In genomic region chr7:27627707-27628106, GRCm38 (mm10) we compare ENCODE assay signal across 27 mouse cellular contexts. TPM values are rescaled to one million over a fixed set of nuclear protein-coding genes. Genes with fewer than 3 reads are reported as not detected.
DNase-seq lines count a peak whose midpoint lies in the region; ATAC-seq and TF ChIP-seq lines count a peak whose summit lies in the region.
"Had no signal": no experiment of that assay in that cellular context is flagged by ENCODE, and none has a peak within 500 bp of the region (broad histone marks: within the 10 kb centered on the region; RNA-seq: fewer than 3 reads in every experiment).

No protein-coding gene starts in this region.

- H3K4me3 ChIP-seq in cerebellum, adult 2 months (replicated peaks; ENCODE audit: insufficient read depth, low read depth, low read length) = no peak overlapping the region
- no peak overlapping the region for H3K4me3 ChIP-seq in hindbrain, postnatal 0 days (ENCODE audit: low read length)
- H3K4me3 ChIP-seq in hindbrain, embryonic 13.5 days = no peak overlapping the region
- H3K4me3 ChIP-seq in midbrain, postnatal 0 days (ENCODE audit: low read depth, low read length) = no peak overlapping the region
- H3K4me3 ChIP-seq in midbrain, embryonic 16.5 days (ENCODE audit: low read depth, low read length) = no peak overlapping the region
- no peak overlapping the region for H3K4me3 ChIP-seq in lung, postnatal 0 days (ENCODE audit: low read depth, low read length)
- H3K4me3 ChIP-seq: embryonic facial prominence, embryonic 15.5 days; erythroblast, embryonic 14.5 days; forebrain, embryonic 10.5 days; forebrain, embryonic 15.5 days; heart, embryonic 12.5 days; hindbrain, embryonic 10.5 days; hindbrain, embryonic 15.5 days had no signal

- H3K36me3 ChIP-seq in hindbrain, postnatal 0 days (ENCODE audit: insufficient read depth, low read length) = peaks cover 34% of the 10 kb centered on the region; the same call in 1 of the 2 replicates
- peaks cover 82% of the 10 kb centered on the region for H3K36me3 ChIP-seq in hindbrain, embryonic 13.5 days
- peaks cover 34% of the 10 kb centered on the region for H3K36me3 ChIP-seq in midbrain, postnatal 0 days (ENCODE audit: insufficient read depth, low read length)
- peaks cover 17% of the 10 kb centered on the region for H3K36me3 ChIP-seq in midbrain, embryonic 16.5 days (ENCODE audit: control insufficient read depth, insufficient read depth, low read length)
- peaks cover 28% of the 10 kb centered on the region for H3K36me3 ChIP-seq in lung, postnatal 0 days (ENCODE audit: insufficient read depth, low read length)

- H3K4me2 ChIP-seq in hindbrain, postnatal 0 days (ENCODE audit: low read depth, low read length) = no peak overlapping the region
- no peak overlapping the region for H3K4me2 ChIP-seq in hindbrain, embryonic 13.5 days
- H3K4me2 ChIP-seq in midbrain, postnatal 0 days (ENCODE audit: low read depth, low read length, poor library complexity, severe bottlenecking) = no peak overlapping the region
- H3K4me2 ChIP-seq in midbrain, embryonic 16.5 days (ENCODE audit: low read length) = no peak overlapping the region
- H3K4me2 ChIP-seq in lung, postnatal 0 days (replicated peaks; ENCODE audit: low read depth, low read length) = no peak overlapping the region
- H3K4me2 ChIP-seq: embryonic facial prominence, embryonic 15.5 days; forebrain, embryonic 15.5 days; heart, embryonic 12.5 days; hindbrain, embryonic 15.5 days had no signal

- H3K4me1 ChIP-seq in cerebellum, adult 2 months (ENCODE audit: control insufficient read depth, insufficient read depth, low read length) = peaks cover 29% of the 10 kb centered on the region
- H3K4me1 ChIP-seq in hindbrain, postnatal 0 days (ENCODE audit: insufficient read depth, low read length) = no peaks in the 10 kb centered on the region
- H3K4me1 ChIP-seq in hindbrain, embryonic 13.5 days (replicated peaks) = no peaks in the 10 kb centered on the region
- no peaks in the 10 kb centered on the region for H3K4me1 ChIP-seq in midbrain, postnatal 0 days (ENCODE audit: insufficient read depth, low read length)
- H3K4me1 ChIP-seq in midbrain, embryonic 16.5 days (ENCODE audit: control insufficient read depth, insufficient read depth, low read length) = no peaks in the 10 kb centered on the region
- H3K4me1 ChIP-seq in lung, postnatal 0 days (ENCODE audit: insufficient read depth, low read depth, low read length) = no peaks in the 10 kb centered on the region
- H3K4me1 ChIP-seq: embryonic facial prominence, embryonic 15.5 days; forebrain, embryonic 10.5 days; heart, embryonic 12.5 days; hindbrain, embryonic 10.5 days had no signal

- no peak for TF ChIP-seq EP300 in lung, postnatal 0 days (IDR thresholded peaks at IDR 0.05)

- WGBS in cerebellum, adult 2 months = 34% methylated on average over 7 of the region's 7 CpGs
- 56% methylated on average over 7 of the region's 7 CpGs for WGBS in hindbrain, postnatal 0 days
- WGBS in hindbrain, embryonic 13.5 days = 82% methylated on average over 7 of the region's 7 CpGs
- WGBS in midbrain, postnatal 0 days = 77% methylated on average over 7 of the region's 7 CpGs
- WGBS in midbrain, embryonic 16.5 days = 81% methylated on average over 7 of the region's 7 CpGs
- WGBS in lung, postnatal 0 days = 85% methylated on average over 7 of the region's 7 CpGs

- no peaks in the 10 kb centered on the region for H3K9me3 ChIP-seq in hindbrain, postnatal 0 days (ENCODE audit: low read length)
- no peaks in the 10 kb centered on the region for H3K9me3 ChIP-seq in hindbrain, embryonic 13.5 days
- no peaks in the 10 kb centered on the region for H3K9me3 ChIP-seq in midbrain, postnatal 0 days (ENCODE audit: low read length)
- H3K9me3 ChIP-seq in midbrain, embryonic 16.5 days (replicated peaks; ENCODE audit: control insufficient read depth, low read length, poor library complexity, severe bottlenecking) = no peaks in the 10 kb centered on the region
- H3K9me3 ChIP-seq in lung, postnatal 0 days (ENCODE audit: low read length) = no peaks in the 10 kb centered on the region
- H3K9me3 ChIP-seq: embryonic facial prominence, embryonic 15.5 days; forebrain, embryonic 10.5 days; forebrain, embryonic 15.5 days; heart, embryonic 12.5 days; hindbrain, embryonic 10.5 days; hindbrain, embryonic 15.5 days had no signal

- peak; percentile 64 for ATAC-seq in hindbrain, postnatal 0 days
- ATAC-seq in hindbrain, embryonic 13.5 days (ENCODE audit: low FRiP score) = no peak
- no peak for ATAC-seq in midbrain, postnatal 0 days (ENCODE audit: low FRiP score)
- ATAC-seq in midbrain, embryonic 16.5 days = no peak
- no peak for ATAC-seq in lung, postnatal 0 days
- ATAC-seq: CD4-positive, CD25-positive, alpha-beta regulatory T cell, adult 4 months; forebrain, embryonic 15.5 days; inflammation-experienced regulatory T-cells, adult 6 months; intestine, postnatal 0 days had no signal

- no peak for TF ChIP-seq CTCF in cerebellum, adult 2 months (IDR thresholded peaks at IDR 0.05; ENCODE audit: borderline replicate concordance, insufficient read depth, low read depth, low read length)
- TF ChIP-seq CTCF in hindbrain, postnatal 0 days (IDR thresholded peaks at IDR 0.05; ENCODE audit: low read depth) = no peak
- TF ChIP-seq CTCF in midbrain, postnatal 0 days (IDR thresholded peaks at IDR 0.05) = no peak
- TF ChIP-seq CTCF in lung, postnatal 0 days (IDR thresholded peaks at IDR 0.05) = no peak

- H3K27me3 ChIP-seq in cerebellum, adult 2 months (ENCODE audit: control insufficient read depth, insufficient read depth, low read length) = no peaks in the 10 kb centered on the region
- H3K27me3 ChIP-seq in hindbrain, postnatal 0 days (ENCODE audit: insufficient read depth, low read length) = no peaks in the 10 kb centered on the region
- no peaks in the 10 kb centered on the region for H3K27me3 ChIP-seq in hindbrain, embryonic 13.5 days
- no peaks in the 10 kb centered on the region for H3K27me3 ChIP-seq in midbrain, postnatal 0 days (ENCODE audit: insufficient read depth, low read length)
- H3K27me3 ChIP-seq in midbrain, embryonic 16.5 days (ENCODE audit: control insufficient read depth, insufficient read depth, low read depth, low read length) = no peaks in the 10 kb centered on the region
- H3K27me3 ChIP-seq in lung, postnatal 0 days (replicated peaks; ENCODE audit: insufficient read depth, low read length) = no peaks in the 10 kb centered on the region
- H3K27me3 ChIP-seq: embryonic facial prominence, embryonic 15.5 days; forebrain, embryonic 15.5 days; heart, embryonic 12.5 days; hindbrain, embryonic 15.5 days had no signal

- no peak for TF ChIP-seq POLR2A in cerebellum, adult 2 months (IDR thresholded peaks at IDR 0.05; ENCODE audit: borderline replicate concordance, insufficient read depth, low read length)

- H3K27ac ChIP-seq in cerebellum, adult 2 months (ENCODE audit: insufficient read depth, low read length) = peak overlapping the region; percentile 39
- peak overlapping the region; percentile 58; the same call in 1 of the 2 replicates for H3K27ac ChIP-seq in hindbrain, postnatal 0 days
- no peak overlapping the region for H3K27ac ChIP-seq in hindbrain, embryonic 13.5 days
- H3K27ac ChIP-seq in midbrain, postnatal 0 days (ENCODE audit: low read depth, low read length) = no peak overlapping the region
- no peak overlapping the region for H3K27ac ChIP-seq in midbrain, embryonic 16.5 days (ENCODE audit: low read length)
- H3K27ac ChIP-seq in lung, postnatal 0 days (ENCODE audit: low read length) = no peak overlapping the region
- H3K27ac ChIP-seq: embryonic facial prominence, embryonic 15.5 days; forebrain, embryonic 10.5 days; forebrain, embryonic 15.5 days; hindbrain, embryonic 10.5 days had no signal

- no peak overlapping the region for H3K9ac ChIP-seq in hindbrain, postnatal 0 days (replicated peaks; ENCODE audit: low read length)
- no peak overlapping the region for H3K9ac ChIP-seq in hindbrain, embryonic 13.5 days
- H3K9ac ChIP-seq in midbrain, postnatal 0 days (replicated peaks; ENCODE audit: low read length, poor library complexity, severe bottlenecking) = no peak overlapping the region
- no peak overlapping the region for H3K9ac ChIP-seq in midbrain, embryonic 16.5 days (ENCODE audit: low read depth, low read length)
- no peak overlapping the region for H3K9ac ChIP-seq in lung, postnatal 0 days (replicated peaks; ENCODE audit: low read depth)
- H3K9ac ChIP-seq: embryonic facial prominence, embryonic 15.5 days; forebrain, embryonic 15.5 days; heart, embryonic 12.5 days; hindbrain, embryonic 15.5 days had no signal

- DNase-seq in cerebellum, adult 2 months = no peak
- DNase-seq in cerebellum, adult 18-20 months = no peak
- DNase-seq in hindbrain, postnatal 0 days (ENCODE audit: low spot score) = peak; percentile 51
- DNase-seq in midbrain, postnatal 0 days (ENCODE audit: low spot score) = peak; percentile 38
- DNase-seq in lung, postnatal 0 days (ENCODE audit: low spot score) = no peak
- DNase-seq: adrenal gland, adult 8-10 months; adrenal gland, postnatal 36 days; B cell, adult 2 months; cerebellum, adult 11 months; embryo, embryonic 11 days; gastrocnemius, postnatal 25 days had no signal

RNA-seq across cellular contexts. Expression of gene Ttc9b, which starts 26.0 kb away (rescaled TPM):
- polyA plus RNA-seq in cerebellum, adult 2 months (2012; rRNA removed) = 62.2 and 67.5 TPM in 2 replicates
- 104 and 132 TPM in 2 replicates for total RNA-seq in hindbrain, postnatal 0 days (2014; rRNA removed)
- polyA plus RNA-seq in hindbrain, postnatal 0 days (2015; fragmentation: Nextera tagmentation; extraction: Ambion mirVana) = 124 and 127 TPM in 2 replicates
- polyA plus RNA-seq in hindbrain, embryonic 13.5 days (2015; fragmentation: Nextera tagmentation; extraction: Ambion mirVana) = 50.2 and 52.0 TPM in 2 replicates
- 111 and 114 TPM in 2 replicates for total RNA-seq in midbrain, postnatal 0 days (2014; rRNA removed)
- 125 and 133 TPM in 2 replicates for polyA plus RNA-seq in midbrain, postnatal 0 days (2015; fragmentation: Nextera tagmentation; extraction: Ambion mirVana)
- polyA plus RNA-seq in midbrain, embryonic 16.5 days (2015; fragmentation: Nextera tagmentation; extraction: Ambion mirVana) = 75.0 and 84.4 TPM in 2 replicates
- 0.12 TPM in 1 of 2 replicates, not detected in the other for polyA plus RNA-seq in lung, postnatal 0 days (2015; fragmentation: Nextera tagmentation; extraction: Ambion mirVana)
- total RNA-seq: adrenal gland, adult 8-10 months; common myeloid progenitor, adult 5-6 weeks; gastrocnemius, postnatal 25 days; granulocyte monocyte progenitor cell, adult 5-6 weeks; heart, adult 8-10 months; heart, postnatal 25 days had no signal
- polyA plus RNA-seq: CD4-positive, CD25-positive, alpha-beta regulatory T cell, adult 4 months; erythroblast, embryonic 14.5 days; inflammation-experienced regulatory T-cells, adult 6 months had no signal

RNA-seq across cellular contexts. Expression of gene Akt2, which starts 36.4 kb away (rescaled TPM):
- 106 and 119 TPM in 2 replicates for polyA plus RNA-seq in cerebellum, adult 2 months (2012; rRNA removed)
- 60.6 and 83.1 TPM in 2 replicates for total RNA-seq in hindbrain, postnatal 0 days (2014; rRNA removed)
- polyA plus RNA-seq in hindbrain, postnatal 0 days (2015; fragmentation: Nextera tagmentation; extraction: Ambion mirVana) = 62.3 and 64.0 TPM in 2 replicates
- polyA plus RNA-seq in hindbrain, embryonic 13.5 days (2015; fragmentation: Nextera tagmentation; extraction: Ambion mirVana) = 68.0 and 71.0 TPM in 2 replicates
- 42.8 and 46.7 TPM in 2 replicates for total RNA-seq in midbrain, postnatal 0 days (2014; rRNA removed)
- polyA plus RNA-seq in midbrain, postnatal 0 days (2015; fragmentation: Nextera tagmentation; extraction: Ambion mirVana) = 37.7 and 38.1 TPM in 2 replicates
- polyA plus RNA-seq in midbrain, embryonic 16.5 days (2015; fragmentation: Nextera tagmentation; extraction: Ambion mirVana) = 49.9 and 57.0 TPM in 2 replicates
- 64.1 and 72.9 TPM in 2 replicates for polyA plus RNA-seq in lung, postnatal 0 days (2015; fragmentation: Nextera tagmentation; extraction: Ambion mirVana)

RNA-seq across cellular contexts. Expression of gene Map3k10, which starts 46.7 kb away (rescaled TPM):
- polyA plus RNA-seq in cerebellum, adult 2 months (2012; rRNA removed) = 96.7 and 99.4 TPM in 2 replicates
- 141 and 162 TPM in 2 replicates for total RNA-seq in hindbrain, postnatal 0 days (2014; rRNA removed)
- polyA plus RNA-seq in hindbrain, postnatal 0 days (2015; fragmentation: Nextera tagmentation; extraction: Ambion mirVana) = 21.4 and 22.9 TPM in 2 replicates
- polyA plus RNA-seq in hindbrain, embryonic 13.5 days (2015; fragmentation: Nextera tagmentation; extraction: Ambion mirVana) = 13.0 and 13.2 TPM in 2 replicates
- total RNA-seq in midbrain, postnatal 0 days (2014; rRNA removed) = 150 and 165 TPM in 2 replicates
- 24.4 and 24.5 TPM in 2 replicates for polyA plus RNA-seq in midbrain, postnatal 0 days (2015; fragmentation: Nextera tagmentation; extraction: Ambion mirVana)
- 15.4 and 16.9 TPM in 2 replicates for polyA plus RNA-seq in midbrain, embryonic 16.5 days (2015; fragmentation: Nextera tagmentation; extraction: Ambion mirVana)
- polyA plus RNA-seq in lung, postnatal 0 days (2015; fragmentation: Nextera tagmentation; extraction: Ambion mirVana) = 4.9 TPM in 2 replicates

Comparison
In these comparisons a context has a peak if more than half of its experiments do, and no peak if none do; other contexts are left out.
1. H3K27ac ChIP-seq: peak in cerebellum, adult 2 months (single experiment) and hindbrain, postnatal 0 days (single experiment); none in hindbrain, embryonic 13.5 days (single experiment), midbrain, postnatal 0 days (single experiment), midbrain, embryonic 16.5 days (single experiment) and lung, postnatal 0 days (single experiment).
2. DNase-seq: peak in hindbrain, postnatal 0 days (single experiment) and midbrain, postnatal 0 days (single experiment); none in cerebellum, adult 2 months (0 of 2), cerebellum, adult 18-20 months (0 of 2) and lung, postnatal 0 days (single experiment).
3. RNA of gene Ttc9b, which starts 26.0 kb away (polyA plus RNA-seq): 125 to 133 TPM in midbrain, postnatal 0 days, 124 to 127 TPM in hindbrain, postnatal 0 days, 75.0 to 84.4 TPM in midbrain, embryonic 16.5 days, 62.2 to 67.5 TPM in cerebellum, adult 2 months and 50.2 to 52.0 TPM in hindbrain, embryonic 13.5 days; 0.12 TPM in lung, postnatal 0 days; every median in the first group is over 10 times any median in the second.